Mouse (Mus musculus): ENCODE data around the gene Cyp4f16. TPM values are rescaled to one million over a fixed set of nuclear protein-coding genes. Genes with fewer than 3 reads are reported as not detected.
A peak's percentile ranks its signal among the peaks of the same experiment; 100 is the strongest.
"Not testable (repeated sequence)": the region's sequence is repeated elsewhere in the genome, so short reads cannot be mapped to it uniquely, and the experiment has no call there.

Cyp4f16 gene
- total and polyA plus RNA-seq, 2 experiments from 2014 or later, result 10.5 to 14.3 TPM

DNA sequence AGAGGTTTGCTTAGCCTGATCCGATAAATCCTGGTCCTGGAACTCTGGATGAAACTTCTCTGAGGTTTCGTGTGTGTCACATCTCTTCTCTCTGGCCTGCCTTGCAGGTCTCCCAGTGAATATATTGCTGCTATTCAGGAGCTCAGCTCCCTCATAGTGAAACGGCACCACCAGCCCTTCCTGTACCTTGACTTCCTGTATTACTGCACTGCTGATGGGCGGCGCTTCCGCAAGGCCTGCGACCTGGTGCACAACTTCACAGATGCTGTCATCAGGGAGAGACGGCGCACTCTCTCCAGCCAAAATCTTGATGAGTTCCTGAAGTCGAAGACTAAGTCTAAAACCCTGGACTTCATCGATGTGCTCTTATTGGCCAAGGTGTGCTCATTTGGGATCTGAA is 12.5 kb upstream of the Cyp4f16 start:
- Histone ChIP-seq H3K4me1 (ENCODE audit: insufficient read depth, low read length) (no peaks in the 10 kb centered on the region), H3K9ac (replicated peaks; ENCODE audit: low read length) (no peak overlapping the region), H3K4me3 (ENCODE audit: low read length) (no peak overlapping the region), H3K9me3 (ENCODE audit: low read length) (no peaks in the 10 kb centered on the region), H3K36me3 (ENCODE audit: insufficient read depth, low read length) (peaks cover 9% of the 10 kb centered on the region; the same call in 1 of the 2 replicates), H3K27me3 (ENCODE audit: insufficient read depth, low read length) (no peaks in the 10 kb centered on the region), H3K27ac (no peak overlapping the region), H3K4me2 (ENCODE audit: low read depth, low read length) (no peak overlapping the region)
- no peak for ATAC-seq
- no peak for TF ChIP-seq CTCF (IDR thresholded peaks at IDR 0.05; ENCODE audit: low read depth)
- WGBS, result 94% methylated on average over 11 of the region's 11 CpGs
- no peak for DNase-seq (ENCODE audit: low spot score)

DNA sequence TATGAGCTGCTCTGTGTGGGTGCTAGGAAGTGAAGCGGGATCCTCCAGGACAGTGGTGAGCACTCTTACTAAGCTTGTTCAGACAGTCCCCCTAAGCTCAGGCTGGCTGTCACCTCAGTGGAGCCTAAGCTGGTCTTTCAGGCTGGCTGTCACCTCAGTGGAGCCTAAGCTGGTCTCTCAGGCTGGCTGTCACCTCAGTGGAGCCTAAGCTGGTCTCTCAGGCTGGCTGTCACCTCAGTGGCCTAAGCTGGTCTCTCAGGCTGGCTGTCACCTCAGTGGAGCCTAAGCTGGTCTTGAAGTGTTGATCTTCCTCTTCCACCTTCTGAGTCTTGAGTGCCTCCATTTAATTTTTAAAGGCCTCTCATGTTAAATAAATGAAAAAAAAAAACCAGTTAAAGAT is 10.0 kb upstream of the Cyp4f16 start:
- not testable (repeated sequence) for H3K9ac ChIP-seq (replicated peaks; ENCODE audit: low read length); DNase-seq (ENCODE audit: low spot score); H3K4me3 ChIP-seq (ENCODE audit: low read length); H3K4me1 ChIP-seq (ENCODE audit: insufficient read depth, low read length); H3K27ac ChIP-seq; H3K27me3 ChIP-seq (ENCODE audit: insufficient read depth, low read length); H3K36me3 ChIP-seq (ENCODE audit: insufficient read depth, low read length); H3K4me2 ChIP-seq (ENCODE audit: low read depth, low read length); H3K9me3 ChIP-seq (ENCODE audit: low read length); ATAC-seq
- 90% methylated on average over 1 of the region's 1 CpGs for WGBS

- Histone ChIP-seq H3K9ac (replicated peaks; ENCODE audit: low read length) (no peak overlapping the region), H3K4me2 (ENCODE audit: low read depth, low read length) (no peak overlapping the region), H3K27me3 (ENCODE audit: insufficient read depth, low read length) (no peaks in the 10 kb centered on the region), H3K27ac (no peak overlapping the region), H3K4me1 (ENCODE audit: insufficient read depth, low read length) (no peaks in the 10 kb centered on the region), H3K9me3 (ENCODE audit: low read length) (no peaks in the 10 kb centered on the region), H3K4me3 (ENCODE audit: low read length) (no peak overlapping the region), H3K36me3 (ENCODE audit: insufficient read depth, low read length) (peaks cover 4% of the 10 kb centered on the region; the same call in 1 of the 2 replicates)
- TF ChIP-seq CTCF (IDR thresholded peaks at IDR 0.05; ENCODE audit: low read depth), result no peak
- WGBS, result 87% methylated on average over 11 of the region's 11 CpGs
- no peak for ATAC-seq
- no peak for DNase-seq (ENCODE audit: low spot score)
Measured at GRCm38 (mm10) chr17:32527748-32528147, 8.6 kb upstream of the Cyp4f16 start.

- ATAC-seq (peak; percentile 88), DNase-seq (ENCODE audit: low spot score) (peak; percentile 89)
- peaks cover 4% of the 10 kb centered on the region; the same call in 1 of the 2 replicates for H3K36me3 ChIP-seq (ENCODE audit: insufficient read depth, low read length)
- TF ChIP-seq CTCF (IDR thresholded peaks at IDR 0.05; ENCODE audit: low read depth), result peak; percentile 92
- H3K4me1 ChIP-seq (ENCODE audit: insufficient read depth, low read length), result no peaks in the 10 kb centered on the region
- H3K4me2 ChIP-seq (ENCODE audit: low read depth, low read length), result peak overlapping the region; percentile 40
- H3K9ac ChIP-seq (replicated peaks; ENCODE audit: low read length), result no peak overlapping the region
- H3K27me3 ChIP-seq (ENCODE audit: insufficient read depth, low read length), result no peaks in the 10 kb centered on the region
- H3K27ac ChIP-seq, result no peak overlapping the region
- no peaks in the 10 kb centered on the region for H3K9me3 ChIP-seq (ENCODE audit: low read length)
- peak overlapping the region; percentile 11; the same call in 1 of the 2 replicates for H3K4me3 ChIP-seq (ENCODE audit: low read length)
- WGBS, result 20% methylated on average over 26 of the region's 26 CpGs
Measured at GRCm38 (mm10) chr17:32528408-32529337, 7.7 kb upstream of the Cyp4f16 start.

DNA sequence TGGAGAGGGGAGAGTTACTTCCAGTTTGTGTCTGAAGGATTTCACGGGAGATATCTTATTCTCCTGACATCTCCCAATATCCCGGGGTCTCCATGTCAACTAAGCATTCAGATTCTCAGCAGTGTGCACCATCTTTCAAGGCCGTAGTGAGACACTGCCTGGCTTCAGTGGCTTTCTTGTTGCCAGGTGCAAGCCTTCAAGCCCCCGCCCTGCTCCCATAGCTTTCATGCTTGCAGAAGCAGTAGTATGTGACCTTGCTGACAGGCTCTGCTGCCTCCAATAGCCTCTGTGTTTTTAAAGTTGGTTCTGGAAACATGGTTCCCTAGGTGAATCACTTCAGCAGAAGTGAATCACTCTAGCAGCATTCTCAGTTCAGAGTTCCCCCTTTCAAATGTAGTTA is 4.0 kb upstream of the Cyp4f16 start:
- H3K9me3 ChIP-seq (ENCODE audit: low read length); H3K27me3 ChIP-seq (ENCODE audit: insufficient read depth, low read length); H3K4me3 ChIP-seq (ENCODE audit: low read length); H3K9ac ChIP-seq (replicated peaks; ENCODE audit: low read length); H3K36me3 ChIP-seq (ENCODE audit: insufficient read depth, low read length); DNase-seq (ENCODE audit: low spot score); H3K4me1 ChIP-seq (ENCODE audit: insufficient read depth, low read length); H3K27ac ChIP-seq; H3K4me2 ChIP-seq (ENCODE audit: low read depth, low read length); ATAC-seq: not testable (repeated sequence)
- 46% methylated on average over 4 of the region's 4 CpGs for WGBS

GRCm38 (mm10) chr17:32534068-32534467 is 2.3 kb upstream of the Cyp4f16 start:
- Histone ChIP-seq H3K36me3 (ENCODE audit: insufficient read depth, low read length) (no peaks in the 10 kb centered on the region), H3K4me2 (ENCODE audit: low read depth, low read length) (no peak overlapping the region), H3K27ac (no peak overlapping the region), H3K9me3 (ENCODE audit: low read length) (no peaks in the 10 kb centered on the region), H3K9ac (replicated peaks; ENCODE audit: low read length) (no peak overlapping the region), H3K27me3 (ENCODE audit: insufficient read depth, low read length) (no peaks in the 10 kb centered on the region), H3K4me3 (ENCODE audit: low read length) (no peak overlapping the region), H3K4me1 (ENCODE audit: insufficient read depth, low read length) (peaks cover 5% of the 10 kb centered on the region; the same call in 1 of the 2 replicates)
- 83% methylated on average over 6 of the region's 6 CpGs for WGBS
- no peak for TF ChIP-seq CTCF (IDR thresholded peaks at IDR 0.05; ENCODE audit: low read depth)
- DNase-seq (ENCODE audit: low spot score) (no peak), ATAC-seq (no peak)

- Histone ChIP-seq H3K4me1 (ENCODE audit: insufficient read depth, low read length) (peaks cover 5% of the 10 kb centered on the region; the same call in 1 of the 2 replicates), H3K36me3 (ENCODE audit: insufficient read depth, low read length) (no peaks in the 10 kb centered on the region), H3K4me3 (ENCODE audit: low read length) (peak overlapping the region; percentile 42), H3K4me2 (ENCODE audit: low read depth, low read length) (peak overlapping the region; percentile 64), H3K27me3 (ENCODE audit: insufficient read depth, low read length) (no peaks in the 10 kb centered on the region), H3K9ac (replicated peaks; ENCODE audit: low read length) (0 out of 2 replicates have a peak overlapping the region, but pooled peaks have one; percentile 37), H3K27ac (peak overlapping the region; percentile 54; the same call in 1 of the 2 replicates), H3K9me3 (ENCODE audit: low read length) (no peaks in the 10 kb centered on the region)
- 57% methylated on average over 5 of the region's 5 CpGs for WGBS
- DNase-seq (ENCODE audit: low spot score) (no peak), ATAC-seq (no peak)
- no peak for TF ChIP-seq CTCF (IDR thresholded peaks at IDR 0.05; ENCODE audit: low read depth)
Measured at GRCm38 (mm10) chr17:32536867-32537250, 501 bp downstream of the Cyp4f16 start.

DNA sequence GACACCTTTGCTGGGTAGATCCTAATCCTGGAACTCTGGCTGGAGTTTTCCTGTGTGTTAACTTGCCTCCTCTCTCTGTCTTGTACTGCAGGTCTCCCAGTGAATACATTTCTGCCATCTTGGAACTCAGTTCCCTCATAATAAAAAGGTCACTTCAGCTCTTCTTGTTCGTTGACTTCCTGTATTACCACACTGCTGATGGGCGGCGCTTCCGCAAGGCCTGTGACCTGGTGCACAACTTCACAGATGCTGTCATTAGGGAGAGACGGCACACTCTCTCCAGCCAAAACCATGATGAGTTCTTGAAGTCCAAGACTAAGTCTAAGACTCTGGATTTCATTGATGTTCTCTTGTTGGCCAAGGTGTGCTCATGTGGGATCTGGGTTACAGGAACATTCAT is 8.4 kb downstream of the Cyp4f16 start:
- H3K4me1 ChIP-seq (ENCODE audit: insufficient read depth, low read length); H3K9me3 ChIP-seq (ENCODE audit: low read length); DNase-seq (ENCODE audit: low spot score); H3K9ac ChIP-seq (replicated peaks; ENCODE audit: low read length); H3K27ac ChIP-seq; H3K4me3 ChIP-seq (ENCODE audit: low read length); H3K36me3 ChIP-seq (ENCODE audit: insufficient read depth, low read length); H3K4me2 ChIP-seq (ENCODE audit: low read depth, low read length); ATAC-seq; H3K27me3 ChIP-seq (ENCODE audit: insufficient read depth, low read length): not testable (repeated sequence)
- 93% methylated on average over 5 of the region's 5 CpGs for WGBS

- not testable (repeated sequence) for DNase-seq (ENCODE audit: low spot score); H3K36me3 ChIP-seq (ENCODE audit: insufficient read depth, low read length); H3K27me3 ChIP-seq (ENCODE audit: insufficient read depth, low read length); H3K9ac ChIP-seq (replicated peaks; ENCODE audit: low read length); H3K4me1 ChIP-seq (ENCODE audit: insufficient read depth, low read length); H3K27ac ChIP-seq; H3K9me3 ChIP-seq (ENCODE audit: low read length)
- ATAC-seq, result peak; percentile 31
- 88% methylated on average over 3 of the region's 3 CpGs for WGBS
- Histone ChIP-seq H3K4me3 (ENCODE audit: low read length) (peak overlapping the region; percentile 25; the same call in 1 of the 2 replicates), H3K4me2 (ENCODE audit: low read depth, low read length) (peak overlapping the region; percentile 51)
Measured at GRCm38 (mm10) chr17:32550377-32550776, 14.0 kb downstream of the Cyp4f16 start.
